Mouse (Mus musculus) erythroblast, embryonic 14.5 days (primary cell): ENCODE measurements around the gene Abr.

ENCODE experiments used
- GATA1 ChIP-seq: IDR thresholded peaks from 2 replicates; pipeline ENCODE4 v1.6.1; 2012; ENCODE audit warnings: low read length, inconsistent platforms, mixed read lengths
- TAL1 ChIP-seq: IDR thresholded peaks from 3 replicates; pipeline ENCODE4 v1.6.1; 2012; ENCODE audit warnings: low read length, inconsistent platforms, mixed read lengths

DNA sequence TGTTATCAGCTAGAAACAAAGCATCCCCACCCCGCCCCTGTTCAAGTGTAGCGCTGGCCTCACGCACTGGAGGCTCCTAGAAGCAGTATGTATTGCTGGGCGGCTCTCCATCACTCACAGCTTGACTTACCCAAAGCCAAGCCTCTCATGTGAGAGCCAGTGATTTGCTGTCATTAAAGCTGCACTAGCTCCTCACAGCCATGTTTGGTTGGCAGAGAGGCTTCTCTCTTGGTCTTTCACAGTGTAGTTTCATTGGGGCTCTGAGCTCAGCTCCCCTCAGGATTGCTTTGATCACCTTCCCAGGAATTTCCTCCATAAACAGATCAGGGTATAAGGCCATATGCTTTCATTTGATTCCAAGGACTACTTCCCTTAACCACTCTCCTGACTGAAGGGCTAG is 208.9 kb downstream of the Abr start:
- TF ChIP-seq GATA1 (no peak), TAL1 (no peak)
